Mouse (Mus musculus) testis, adult 2 months (tissue): ENCODE results near the gene Gm20388. TPM values are rescaled to one million over a fixed set of nuclear protein-coding genes. Genes with fewer than 3 reads are reported as not detected.

Source experiments
- H3K27ac ChIP-seq: fragments of 200-500 bp; 2 replicates; pipeline ENCODE4 v1.5.1; 2012; ENCODE audit warnings: low read depth, low read length; ENCODE audit not compliant: control insufficient read depth, insufficient read depth
- H3K27me3 ChIP-seq: fragments of 200-500 bp; 2 replicates; pipeline ENCODE4 v1.6.1; 2012; ENCODE audit warnings: mild to moderate bottlenecking, low read length, moderate library complexity; ENCODE audit not compliant: control insufficient read depth, insufficient read depth
- H3K36me3 ChIP-seq: fragments of 200-500 bp; 2 replicates; pipeline ENCODE4 v1.6.1; 2012; ENCODE audit warnings: mild to moderate bottlenecking, low read length; ENCODE audit not compliant: control insufficient read depth, insufficient read depth
- H3K4me1 ChIP-seq: fragments of 200-500 bp; 2 replicates; pipeline ENCODE4 v1.6.1; 2012; ENCODE audit warnings: low read length; ENCODE audit not compliant: control insufficient read depth, insufficient read depth
- H3K4me3 ChIP-seq: fragments of 200-500 bp; 2 replicates; pipeline ENCODE4 v1.5.1; 2012; ENCODE audit warnings: low read depth, mild to moderate bottlenecking, low read length, moderate library complexity, mixed read lengths; ENCODE audit not compliant: control insufficient read depth
- CTCF ChIP-seq: fragments of 200-500 bp; IDR thresholded peaks from 2 replicates; pipeline ENCODE4 v1.5.1; 2012; ENCODE audit warnings: low read depth, mild to moderate bottlenecking, inconsistent platforms, low read length, moderate library complexity; ENCODE audit not compliant: control insufficient read depth, insufficient read depth, insufficient replicate concordance
- POLR2A ChIP-seq: fragments of 200-500 bp; IDR thresholded peaks from 2 replicates; pipeline ENCODE4 v1.6.1; 2012; ENCODE audit warnings: low read depth, mild to moderate bottlenecking, inconsistent platforms, low read length, moderate library complexity; ENCODE audit not compliant: control insufficient read depth
- polyA plus RNA-seq: library from polyadenylated mRNA; depleted of rRNA; stranded (reverse); fragments of >200 nt; gene quantifications from 2 replicates; pipeline ENCODE4 v1.2.3, GENCODE M21; 2012

Gene Gm20388
- polyA plus RNA-seq, 1 experiment = 5.6 TPM

DNA sequence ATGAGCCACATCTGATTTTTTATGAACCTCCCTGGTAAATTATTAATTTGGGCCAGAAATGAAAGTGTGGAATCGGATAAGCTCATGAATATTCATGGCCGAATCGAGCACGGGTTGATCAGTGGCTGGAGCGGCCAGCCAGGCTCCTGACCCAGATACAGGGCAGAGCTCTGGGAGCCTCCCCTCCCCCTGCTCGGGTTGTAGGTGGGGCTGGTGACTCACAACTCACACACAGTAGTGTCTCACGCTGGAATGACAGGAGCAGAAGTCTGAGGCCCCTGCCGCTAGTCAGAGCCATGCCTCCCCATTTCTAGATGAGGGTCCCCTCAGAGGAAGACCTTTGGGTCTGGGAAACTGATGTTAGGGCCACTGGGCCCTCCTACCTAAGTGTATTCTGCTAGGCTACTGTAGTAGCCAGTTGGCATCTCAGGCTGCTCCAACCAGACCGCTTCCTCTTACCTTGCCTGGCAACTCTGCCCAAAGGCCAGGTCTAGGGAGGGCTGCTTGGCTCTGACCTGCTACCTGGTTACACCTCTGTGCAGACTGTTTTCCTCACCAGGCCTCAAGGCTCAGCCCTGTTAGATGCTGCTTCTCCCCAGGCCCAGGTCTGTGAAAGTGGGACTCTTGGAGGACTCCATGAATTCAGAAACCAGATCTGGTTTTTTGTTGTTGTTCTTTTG, 588.4 kb downstream of the Gm20388 start:
- no peaks in the 10 kb centered on the region for H3K27me3 ChIP-seq
- H3K4me1 ChIP-seq = peaks cover 1% of the 10 kb centered on the region; the same call in 1 of the 2 replicates
- H3K27ac ChIP-seq = no peak overlapping the region
- no peak overlapping the region for H3K4me3 ChIP-seq
- TF ChIP-seq POLR2A (no peak), CTCF (no peak)
- no peaks in the 10 kb centered on the region for H3K36me3 ChIP-seq

GRCm38 (mm10) chr8:120500701-120501261, 590.1 kb downstream of the Gm20388 start:
- no peak overlapping the region for H3K4me3 ChIP-seq
- peaks cover 10% of the 10 kb centered on the region for H3K4me1 ChIP-seq
- no peak overlapping the region for H3K27ac ChIP-seq
- no peak for TF ChIP-seq CTCF
- no peak for TF ChIP-seq POLR2A
- no peaks in the 10 kb centered on the region for H3K27me3 ChIP-seq
- H3K36me3 ChIP-seq = no peaks in the 10 kb centered on the region

GRCm38 (mm10) chr8:120501426-120501825, 590.8 kb downstream of the Gm20388 start:
- Histone ChIP-seq H3K36me3 (no peaks in the 10 kb centered on the region), H3K4me1 (peaks cover 10% of the 10 kb centered on the region), H3K27ac (no peak overlapping the region), H3K4me3 (no peak overlapping the region), H3K27me3 (no peaks in the 10 kb centered on the region)
- no peak for TF ChIP-seq POLR2A
- no peak for TF ChIP-seq CTCF

- Histone ChIP-seq H3K27me3 (no peaks in the 10 kb centered on the region), H3K4me1 (peaks cover 10% of the 10 kb centered on the region), H3K36me3 (no peaks in the 10 kb centered on the region), H3K4me3 (no peak overlapping the region), H3K27ac (no peak overlapping the region)
- TF ChIP-seq CTCF = no peak
- TF ChIP-seq POLR2A = no peak
Observed at GRCm38 (mm10) chr8:120502428-120502827, 591.8 kb downstream of the Gm20388 start.

DNA sequence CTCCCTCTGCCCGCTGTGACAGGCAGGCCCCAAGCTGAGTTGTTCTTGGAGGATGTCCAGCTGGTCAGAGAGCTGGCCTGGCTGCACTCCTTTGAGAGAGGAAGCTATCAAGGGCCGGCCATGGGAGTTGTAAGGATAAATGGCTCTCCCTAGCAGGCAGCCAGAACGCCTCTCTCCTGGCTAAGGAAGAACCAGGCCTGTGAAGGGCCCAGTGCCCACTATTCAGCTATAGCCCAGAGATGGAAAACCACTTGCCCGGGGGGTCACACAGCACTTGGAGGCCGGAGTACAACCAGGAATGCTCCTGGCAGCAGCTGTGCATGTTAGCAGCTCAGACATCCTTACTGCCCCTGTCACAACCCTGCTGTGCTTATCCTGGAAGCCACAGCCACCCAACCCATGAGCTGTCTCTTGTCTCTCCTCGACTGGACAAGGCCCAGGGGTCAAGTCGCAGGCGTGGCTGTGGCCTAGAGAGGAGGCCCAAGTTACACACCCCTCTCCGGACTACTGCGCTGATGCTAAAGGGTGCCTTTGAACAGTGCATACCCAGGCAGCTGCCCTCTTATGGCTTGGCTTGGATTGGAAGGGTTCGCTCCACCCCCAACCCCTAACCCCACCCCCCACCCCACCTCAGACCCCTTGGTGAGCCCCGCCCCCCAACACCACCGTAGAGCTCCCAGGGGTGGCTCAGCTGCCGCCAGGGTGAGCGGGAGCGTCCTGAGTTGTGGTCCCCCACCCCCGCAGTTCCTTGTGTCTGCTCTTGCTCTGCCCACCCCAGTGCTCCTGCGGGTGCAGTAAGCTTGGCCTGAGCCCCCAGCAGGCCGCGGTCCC, 593.8 kb downstream of the Gm20388 start:
- Histone ChIP-seq H3K4me1 (peaks cover 12% of the 10 kb centered on the region), H3K27me3 (no peaks in the 10 kb centered on the region), H3K27ac (no peak overlapping the region), H3K36me3 (no peaks in the 10 kb centered on the region), H3K4me3 (no peak overlapping the region)
- TF ChIP-seq CTCF (no peak), POLR2A (no peak)

DNA sequence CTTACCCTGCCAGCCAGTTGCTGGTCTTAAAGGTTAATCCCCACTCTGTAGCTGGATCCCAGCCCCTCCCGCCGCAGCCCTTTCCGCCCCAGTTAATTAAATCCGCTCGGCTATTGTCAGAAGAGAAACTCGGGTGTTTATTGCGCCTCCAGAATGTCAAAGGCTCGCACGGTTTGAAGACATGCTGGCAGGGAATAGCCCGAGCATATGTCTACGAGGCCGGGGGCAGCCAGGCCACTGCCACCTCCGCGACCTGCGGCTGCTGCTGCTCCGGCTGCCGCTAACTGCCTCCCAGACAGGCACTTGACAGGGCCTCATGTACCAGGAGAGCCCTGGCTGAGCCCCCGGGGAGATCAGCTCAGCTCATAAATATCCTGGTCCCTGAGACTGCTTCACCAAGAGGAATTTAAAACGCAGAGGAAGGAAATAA, 594.5 kb downstream of the Gm20388 start:
- no peak for TF ChIP-seq POLR2A
- no peak for TF ChIP-seq CTCF
- no peak overlapping the region for H3K27ac ChIP-seq
- no peaks in the 10 kb centered on the region for H3K36me3 ChIP-seq
- H3K4me1 ChIP-seq = peaks cover 12% of the 10 kb centered on the region
- H3K4me3 ChIP-seq = no peak overlapping the region
- H3K27me3 ChIP-seq = no peaks in the 10 kb centered on the region
